Mouse (Mus musculus): Measurements from ENCODE around the gene Olfr1107. TPM values are rescaled to one million over a fixed set of nuclear protein-coding genes. Genes with fewer than 3 reads are reported as not detected.

Gene Olfr1107
- polyA plus RNA-seq (2016; fragmentation: Nextera tagmentation; extraction: Ambion mirVana), result not detected in 2 replicates

GRCm38 (mm10) chr2:87075717-87076116 is at the start of gene Olfr1107:
Olfr1107 (minus strand) TSS chr2:87075817.
- 86% methylated on average over 1 of the region's 1 CpGs for WGBS
- H3K9me3 ChIP-seq (replicated peaks), result no peaks in the 10 kb centered on the region
- H3K27ac ChIP-seq, result no peak within 1 kb of the TSS
- H3K36me3 ChIP-seq, result no peaks in the 10 kb centered on the region
- no peak within 1 kb of the TSS for H3K4me2 ChIP-seq (replicated peaks)
- no peak within 1 kb of the TSS for H3K9ac ChIP-seq
- H3K27me3 ChIP-seq, result no peaks in the 10 kb centered on the region
- H3K4me1 ChIP-seq, result no peaks in the 10 kb centered on the region
- H3K4me3 ChIP-seq, result no peak within 1 kb of the TSS
- ATAC-seq (ENCODE audit: low FRiP score), result no peak

GRCm38 (mm10) chr2:87114467-87114866 is 38.9 kb upstream of the Olfr1107 start, which contains the start of gene Olfr259:
Olfr259 (minus strand) TSS chr2:87114567.
- H3K27ac ChIP-seq, result no peak within 1 kb of the TSS
- H3K27me3 ChIP-seq, result no peaks in the 10 kb centered on the region
- no peak for ATAC-seq (ENCODE audit: low FRiP score)
- H3K9ac ChIP-seq, result no peak within 1 kb of the TSS
- no peak within 1 kb of the TSS for H3K4me2 ChIP-seq (replicated peaks)
- H3K4me1 ChIP-seq, result no peaks in the 10 kb centered on the region
- no peak within 1 kb of the TSS for H3K4me3 ChIP-seq
- H3K36me3 ChIP-seq, result no peaks in the 10 kb centered on the region
- no peaks in the 10 kb centered on the region for H3K9me3 ChIP-seq (replicated peaks)

- Histone ChIP-seq H3K36me3 (no peaks in the 10 kb centered on the region), H3K27me3 (no peaks in the 10 kb centered on the region), H3K4me2 (replicated peaks) (no peak within 1 kb of the TSS), H3K27ac (no peak within 1 kb of the TSS), H3K9me3 (replicated peaks) (no peaks in the 10 kb centered on the region), H3K4me3 (no peak within 1 kb of the TSS), H3K4me1 (no peaks in the 10 kb centered on the region), H3K9ac (no peak within 1 kb of the TSS)
- WGBS, result 67% methylated on average over 1 of the region's 1 CpGs
- no peak for ATAC-seq (ENCODE audit: low FRiP score)
These were observed 20.3 kb upstream of the Olfr1107 start, which contains the start of gene Olfr1109 for GRCm38 (mm10) chr2:87095908-87096307. Olfr1109 (minus strand) TSS chr2:87096008.

GRCm38 (mm10) chr2:87052173-87052572 is 23.4 kb downstream of the Olfr1107 start, which contains the start of gene Olfr1106:
Olfr1106 (minus strand) TSS chr2:87052273.
- Histone ChIP-seq H3K9me3 (replicated peaks) (no peaks in the 10 kb centered on the region), H3K27ac (no peak within 1 kb of the TSS), H3K4me2 (replicated peaks) (no peak within 1 kb of the TSS), H3K36me3 (no peaks in the 10 kb centered on the region), H3K9ac (no peak within 1 kb of the TSS), H3K4me3 (no peak within 1 kb of the TSS), H3K27me3 (no peaks in the 10 kb centered on the region), H3K4me1 (no peaks in the 10 kb centered on the region)
- no peak for ATAC-seq (ENCODE audit: low FRiP score)
- WGBS, result 67% methylated on average over 1 of the region's 1 CpGs

- ATAC-seq (ENCODE audit: low FRiP score), result no peak
- H3K9ac ChIP-seq, result no peak within 1 kb of the TSS
These were observed 39.2 kb downstream of the Olfr1107 start, which contains the start of gene Olfr1105 for GRCm38 (mm10) chr2:87036431-87036830. Olfr1105 (minus strand) TSS chr2:87036531.

GRCm38 (mm10) chr2:87026980-87027379 is 48.6 kb downstream of the Olfr1107 start, which contains the start of gene Olfr1104:
Olfr1104 (minus strand) TSS chr2:87027080.
- no peak for ATAC-seq (ENCODE audit: low FRiP score)
- WGBS, result 87% methylated on average over 1 of the region's 1 CpGs
- H3K27me3 ChIP-seq, result no peaks in the 10 kb centered on the region

More at GRCm38 (mm10) chr2:87036431-87036830, 39.2 kb downstream of the Olfr1107 start, which contains the start of gene Olfr1105:
- Histone ChIP-seq H3K9me3 (replicated peaks) (no peaks in the 10 kb centered on the region), H3K27ac (no peak within 1 kb of the TSS), H3K27me3 (no peaks in the 10 kb centered on the region), H3K4me1 (no peaks in the 10 kb centered on the region), H3K4me2 (replicated peaks) (no peak within 1 kb of the TSS), H3K4me3 (no peak within 1 kb of the TSS), H3K36me3 (no peaks in the 10 kb centered on the region)

More at GRCm38 (mm10) chr2:87026980-87027379, 48.6 kb downstream of the Olfr1107 start, which contains the start of gene Olfr1104:
- no peaks in the 10 kb centered on the region for H3K36me3 ChIP-seq
- H3K9ac ChIP-seq, result no peak within 1 kb of the TSS
- H3K4me3 ChIP-seq, result no peak within 1 kb of the TSS
- no peak within 1 kb of the TSS for H3K27ac ChIP-seq
- no peaks in the 10 kb centered on the region for H3K4me1 ChIP-seq
- H3K4me2 ChIP-seq (replicated peaks), result no peak within 1 kb of the TSS
- no peaks in the 10 kb centered on the region for H3K9me3 ChIP-seq (replicated peaks)

Other genes with a start within 250 kb of the Olfr1107 start
- gene Olfr1095, start 224.1 kb downstream of the Olfr1107 start, polyA plus RNA-seq (2016; fragmentation: Nextera tagmentation; extraction: Ambion mirVana), result not detected in 2 replicates
- gene Gm13723, start 201.0 kb downstream of the Olfr1107 start, polyA plus RNA-seq (2016; fragmentation: Nextera tagmentation; extraction: Ambion mirVana), result not detected in 2 replicates
- gene Olfr1097, start 183.6 kb downstream of the Olfr1107 start, polyA plus RNA-seq (2016; fragmentation: Nextera tagmentation; extraction: Ambion mirVana), result not detected in 2 replicates
- gene Olfr1098, start 151.3 kb downstream of the Olfr1107 start, polyA plus RNA-seq (2016; fragmentation: Nextera tagmentation; extraction: Ambion mirVana), result not detected in 2 replicates
- not detected in 2 replicates for gene Olfr1099, start 115.1 kb downstream of the Olfr1107 start, polyA plus RNA-seq (2016; fragmentation: Nextera tagmentation; extraction: Ambion mirVana)
- not detected in 2 replicates for gene Olfr1100, start 95.9 kb downstream of the Olfr1107 start, polyA plus RNA-seq (2016; fragmentation: Nextera tagmentation; extraction: Ambion mirVana)
- not detected in 2 replicates for gene Olfr1101, start 84.6 kb downstream of the Olfr1107 start, polyA plus RNA-seq (2016; fragmentation: Nextera tagmentation; extraction: Ambion mirVana)
- gene Olfr1102, start 77.4 kb downstream of the Olfr1107 start, polyA plus RNA-seq (2016; fragmentation: Nextera tagmentation; extraction: Ambion mirVana), result not detected in 2 replicates
- not detected in 2 replicates for gene Olfr1104, start 48.7 kb downstream of the Olfr1107 start, polyA plus RNA-seq (2016; fragmentation: Nextera tagmentation; extraction: Ambion mirVana)
- not detected in 2 replicates for gene Olfr1105, start 39.3 kb downstream of the Olfr1107 start, polyA plus RNA-seq (2016; fragmentation: Nextera tagmentation; extraction: Ambion mirVana)
- not detected in 2 replicates for gene Olfr1106, start 23.5 kb downstream of the Olfr1107 start, polyA plus RNA-seq (2016; fragmentation: Nextera tagmentation; extraction: Ambion mirVana)
- not detected in 2 replicates for gene Olfr1109, start 20.2 kb upstream of the Olfr1107 start, polyA plus RNA-seq (2016; fragmentation: Nextera tagmentation; extraction: Ambion mirVana)
- not detected in 2 replicates for gene Olfr259, start 38.8 kb upstream of the Olfr1107 start, polyA plus RNA-seq (2016; fragmentation: Nextera tagmentation; extraction: Ambion mirVana)
- gene Olfr1110, start 64.5 kb upstream of the Olfr1107 start, polyA plus RNA-seq (2016; fragmentation: Nextera tagmentation; extraction: Ambion mirVana), result not detected in 2 replicates
- gene Olfr1111, start 76.8 kb upstream of the Olfr1107 start, polyA plus RNA-seq (2016; fragmentation: Nextera tagmentation; extraction: Ambion mirVana), result not detected in 2 replicates
- not detected in 2 replicates for gene Olfr1112, start 112.0 kb upstream of the Olfr1107 start, polyA plus RNA-seq (2016; fragmentation: Nextera tagmentation; extraction: Ambion mirVana)
- not detected in 2 replicates for gene Olfr1113, start 133.2 kb upstream of the Olfr1107 start, polyA plus RNA-seq (2016; fragmentation: Nextera tagmentation; extraction: Ambion mirVana)
- gene Olfr1115, start 172.2 kb upstream of the Olfr1107 start, polyA plus RNA-seq (2016; fragmentation: Nextera tagmentation; extraction: Ambion mirVana), result not detected in 2 replicates
- gene Olfr1116, start 191.7 kb upstream of the Olfr1107 start, polyA plus RNA-seq (2016; fragmentation: Nextera tagmentation; extraction: Ambion mirVana), result not detected in 2 replicates
- gene Olfr1118, start 231.8 kb upstream of the Olfr1107 start, polyA plus RNA-seq (2016; fragmentation: Nextera tagmentation; extraction: Ambion mirVana), result not detected in 2 replicates